15 mouse cellular contexts compared by ENCODE assay signal in genomic region chr15:62743879-62744278, GRCm38 (mm10).
"Had no signal": no experiment of that assay in that cellular context is flagged by ENCODE, and none has a peak within 500 bp of the region (broad histone marks: within the 10 kb centered on the region; RNA-seq: fewer than 3 reads in every experiment).

No protein-coding gene starts in this region.

- DNase-seq: retina, postnatal 1 day; right cerebral cortex, adult 18-20 months; right cerebral cortex, postnatal 14 days; right cerebral cortex, postnatal 25 days; right cerebral cortex, postnatal 4 days; spleen, adult 18-20 months; thymus, adult 18-20 months; thymus, adult 2 months; thymus, postnatal 14 days; thymus, postnatal 25 days; thymus, postnatal 36 days; thymus, postnatal 4 days had no signal

- H3K4me1 ChIP-seq: neural tube, embryonic 15.5 days; stomach, embryonic 15.5 days had no signal

- H3K36me3 ChIP-seq: neural tube, embryonic 15.5 days; stomach, embryonic 15.5 days had no signal

- H3K4me2 ChIP-seq: neural tube, embryonic 15.5 days; stomach, embryonic 15.5 days had no signal

- H3K27ac ChIP-seq: neural tube, embryonic 15.5 days; stomach, embryonic 15.5 days; stomach, postnatal 0 days had no signal

- H3K4me3 ChIP-seq: neural tube, embryonic 15.5 days; stomach, embryonic 15.5 days had no signal

- H3K27me3 ChIP-seq: neural tube, embryonic 15.5 days; stomach, embryonic 15.5 days had no signal

- H3K9me3 ChIP-seq: neural tube, embryonic 15.5 days; stomach, embryonic 15.5 days had no signal

- H3K9ac ChIP-seq: neural tube, embryonic 15.5 days; stomach, embryonic 15.5 days had no signal
